Mouse (Mus musculus): ENCODE measurements around the gene Tfdp2. TPM values are rescaled to one million over a fixed set of nuclear protein-coding genes. Genes with fewer than 3 reads are reported as not detected.

Gene Tfdp2
- polyA plus RNA-seq, 1 experiment = 17.0 TPM

- H3K4me1 ChIP-seq (ENCODE audit: control insufficient read depth, insufficient read depth, insufficient read length) = no peaks in the 10 kb centered on the region
- H3K4me3 ChIP-seq (ENCODE audit: extremely low read depth, insufficient read depth, insufficient read length) = no peak overlapping the region
- TF ChIP-seq POLR2A (IDR thresholded peaks at IDR 0.05; ENCODE audit: low read depth, low read length) (no peak), CTCF (IDR thresholded peaks at IDR 0.05; ENCODE audit: extremely low read depth, insufficient read depth, insufficient read length, insufficient replicate concordance) (no peak)
- H3K27ac ChIP-seq (ENCODE audit: insufficient read depth, low read length) = no peak overlapping the region
- 88% methylated on average over 6 of the region's 6 CpGs for WGBS
- H3K27me3 ChIP-seq (ENCODE audit: control insufficient read depth, insufficient read depth, low read length) = no peaks in the 10 kb centered on the region
- no peaks in the 10 kb centered on the region; the same call in 1 of the 2 replicates for H3K36me3 ChIP-seq (ENCODE audit: control insufficient read depth, insufficient read depth, low read length)
- DNase-seq (ENCODE audit: low read depth in 1 of 2, low spot score in 2 of 2) = no peak
These were observed 47.8 kb downstream of the Tfdp2 start for GRCm38 (mm10) chr9:96243915-96244314.

- no peak overlapping the region for H3K27ac ChIP-seq (ENCODE audit: insufficient read depth, low read length)
- 96% methylated on average over 2 of the region's 2 CpGs for WGBS
- no peak for DNase-seq (ENCODE audit: low read depth in 1 of 2, low spot score in 2 of 2)
- H3K36me3 ChIP-seq (ENCODE audit: control insufficient read depth, insufficient read depth, low read length) = no peaks in the 10 kb centered on the region
- no peak for TF ChIP-seq POLR2A (IDR thresholded peaks at IDR 0.05; ENCODE audit: low read depth, low read length)
- TF ChIP-seq CTCF (IDR thresholded peaks at IDR 0.05; ENCODE audit: extremely low read depth, insufficient read depth, insufficient read length, insufficient replicate concordance) = no peak
- no peaks in the 10 kb centered on the region for H3K27me3 ChIP-seq (ENCODE audit: control insufficient read depth, insufficient read depth, low read length)
- H3K4me3 ChIP-seq (ENCODE audit: extremely low read depth, insufficient read depth, insufficient read length) = no peak overlapping the region
- H3K4me1 ChIP-seq (ENCODE audit: control insufficient read depth, insufficient read depth, insufficient read length) = no peaks in the 10 kb centered on the region
These were observed 58.7 kb downstream of the Tfdp2 start for GRCm38 (mm10) chr9:96254812-96255211.

GRCm38 (mm10) chr9:96258478-96258877 is 62.4 kb downstream of the Tfdp2 start:
- DNase-seq (ENCODE audit: low read depth in 1 of 2, low spot score in 2 of 2) = no peak
- WGBS = 54% methylated on average over 6 of the region's 6 CpGs
- H3K27ac ChIP-seq (ENCODE audit: insufficient read depth, low read length) = no peak overlapping the region

GRCm38 (mm10) chr9:96259017-96259512 is 63.0 kb downstream of the Tfdp2 start:
- TF ChIP-seq CTCF (IDR thresholded peaks at IDR 0.05; ENCODE audit: extremely low read depth, insufficient read depth, insufficient read length, insufficient replicate concordance) (no peak), POLR2A (IDR thresholded peaks at IDR 0.05; ENCODE audit: low read depth, low read length) (no peak)
- H3K27ac ChIP-seq (ENCODE audit: insufficient read depth, low read length) = no peak overlapping the region
- peak in 1 of 2 experiments; percentile 25 for DNase-seq (ENCODE audit: low read depth in 1 of 2, low spot score in 2 of 2)
- H3K36me3 ChIP-seq (ENCODE audit: control insufficient read depth, insufficient read depth, low read length) = no peaks in the 10 kb centered on the region
- H3K4me3 ChIP-seq (ENCODE audit: extremely low read depth, insufficient read depth, insufficient read length) = peak overlapping the region; percentile 6; the same call in 1 of the 2 replicates
- H3K27me3 ChIP-seq (ENCODE audit: control insufficient read depth, insufficient read depth, low read length) = no peaks in the 10 kb centered on the region
- H3K4me1 ChIP-seq (ENCODE audit: control insufficient read depth, insufficient read depth, insufficient read length) = no peaks in the 10 kb centered on the region
- WGBS = 13% methylated on average over 5 of the region's 5 CpGs

More at GRCm38 (mm10) chr9:96258478-96258877, 62.4 kb downstream of the Tfdp2 start:
- TF ChIP-seq CTCF (IDR thresholded peaks at IDR 0.05; ENCODE audit: extremely low read depth, insufficient read depth, insufficient read length, insufficient replicate concordance) (no peak), POLR2A (IDR thresholded peaks at IDR 0.05; ENCODE audit: low read depth, low read length) (no peak)
- Histone ChIP-seq H3K4me1 (ENCODE audit: control insufficient read depth, insufficient read depth, insufficient read length) (no peaks in the 10 kb centered on the region), H3K4me3 (ENCODE audit: extremely low read depth, insufficient read depth, insufficient read length) (no peak overlapping the region), H3K27me3 (ENCODE audit: control insufficient read depth, insufficient read depth, low read length) (no peaks in the 10 kb centered on the region), H3K36me3 (ENCODE audit: control insufficient read depth, insufficient read depth, low read length) (no peaks in the 10 kb centered on the region)

- Histone ChIP-seq H3K4me3 (ENCODE audit: extremely low read depth, insufficient read depth, insufficient read length) (peak overlapping the region; percentile 6), H3K4me1 (ENCODE audit: control insufficient read depth, insufficient read depth, insufficient read length) (no peaks in the 10 kb centered on the region), H3K27ac (ENCODE audit: insufficient read depth, low read length) (no peak overlapping the region), H3K36me3 (ENCODE audit: control insufficient read depth, insufficient read depth, low read length) (no peaks in the 10 kb centered on the region), H3K27me3 (ENCODE audit: control insufficient read depth, insufficient read depth, low read length) (no peaks in the 10 kb centered on the region)
- DNase-seq (ENCODE audit: low read depth in 1 of 2, low spot score in 2 of 2) = peak in 1 of 2 experiments; percentile 3
- 8% methylated on average over 10 of the region's 10 CpGs for WGBS
- TF ChIP-seq POLR2A (IDR thresholded peaks at IDR 0.05; ENCODE audit: low read depth, low read length) = no peak
- no peak for TF ChIP-seq CTCF (IDR thresholded peaks at IDR 0.05; ENCODE audit: extremely low read depth, insufficient read depth, insufficient read length, insufficient replicate concordance)
These were observed 63.9 kb downstream of the Tfdp2 start for GRCm38 (mm10) chr9:96259753-96260520.

- TF ChIP-seq POLR2A (IDR thresholded peaks at IDR 0.05; ENCODE audit: low read depth, low read length) (no peak), CTCF (IDR thresholded peaks at IDR 0.05; ENCODE audit: extremely low read depth, insufficient read depth, insufficient read length, insufficient replicate concordance) (no peak)
- H3K27ac ChIP-seq (ENCODE audit: insufficient read depth, low read length) = no peak overlapping the region
- H3K4me3 ChIP-seq (ENCODE audit: extremely low read depth, insufficient read depth, insufficient read length) = peak overlapping the region; percentile 8; the same call in 1 of the 2 replicates
These were observed 65.0 kb downstream of the Tfdp2 start for GRCm38 (mm10) chr9:96261101-96261500.

DNA sequence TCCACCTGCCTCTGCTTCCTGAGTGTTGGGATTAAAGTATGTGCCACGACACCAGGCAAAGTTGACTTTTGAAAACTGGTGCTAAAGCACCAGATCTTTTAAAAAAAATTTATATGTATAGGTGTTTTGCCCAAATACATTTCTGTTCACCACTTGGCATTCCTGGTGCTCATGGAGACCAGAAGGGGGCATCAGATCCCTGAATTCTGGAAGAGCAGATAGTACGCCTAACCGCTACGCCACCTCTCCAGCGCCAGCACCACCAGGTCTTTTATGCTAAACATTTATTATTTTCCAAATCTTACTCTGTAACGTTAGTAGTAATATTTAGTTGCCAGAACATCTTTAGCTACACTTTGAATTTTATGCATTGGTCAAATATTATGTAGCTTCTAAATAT is 65.9 kb downstream of the Tfdp2 start:
- Histone ChIP-seq H3K27me3 (ENCODE audit: control insufficient read depth, insufficient read depth, low read length) (no peaks in the 10 kb centered on the region), H3K36me3 (ENCODE audit: control insufficient read depth, insufficient read depth, low read length) (no peaks in the 10 kb centered on the region), H3K4me1 (ENCODE audit: control insufficient read depth, insufficient read depth, insufficient read length) (no peaks in the 10 kb centered on the region), H3K4me3 (ENCODE audit: extremely low read depth, insufficient read depth, insufficient read length) (no peak overlapping the region), H3K27ac (ENCODE audit: insufficient read depth, low read length) (no peak overlapping the region)
- 95% methylated on average over 6 of the region's 6 CpGs for WGBS
- TF ChIP-seq CTCF (IDR thresholded peaks at IDR 0.05; ENCODE audit: extremely low read depth, insufficient read depth, insufficient read length, insufficient replicate concordance) = no peak
- TF ChIP-seq POLR2A (IDR thresholded peaks at IDR 0.05; ENCODE audit: low read depth, low read length) = no peak
- no peak for DNase-seq (ENCODE audit: low read depth in 1 of 2, low spot score in 2 of 2)

More at GRCm38 (mm10) chr9:96261101-96261500, 65.0 kb downstream of the Tfdp2 start:
- no peaks in the 10 kb centered on the region for H3K36me3 ChIP-seq (ENCODE audit: control insufficient read depth, insufficient read depth, low read length)
- WGBS = 87% methylated on average over 4 of the region's 4 CpGs
- H3K27me3 ChIP-seq (ENCODE audit: control insufficient read depth, insufficient read depth, low read length) = no peaks in the 10 kb centered on the region
- H3K4me1 ChIP-seq (ENCODE audit: control insufficient read depth, insufficient read depth, insufficient read length) = no peaks in the 10 kb centered on the region
- DNase-seq (ENCODE audit: low read depth in 1 of 2, low spot score in 2 of 2) = no peak
